8 mouse cellular contexts compared by ENCODE assay signal in the genomic region with DNA sequence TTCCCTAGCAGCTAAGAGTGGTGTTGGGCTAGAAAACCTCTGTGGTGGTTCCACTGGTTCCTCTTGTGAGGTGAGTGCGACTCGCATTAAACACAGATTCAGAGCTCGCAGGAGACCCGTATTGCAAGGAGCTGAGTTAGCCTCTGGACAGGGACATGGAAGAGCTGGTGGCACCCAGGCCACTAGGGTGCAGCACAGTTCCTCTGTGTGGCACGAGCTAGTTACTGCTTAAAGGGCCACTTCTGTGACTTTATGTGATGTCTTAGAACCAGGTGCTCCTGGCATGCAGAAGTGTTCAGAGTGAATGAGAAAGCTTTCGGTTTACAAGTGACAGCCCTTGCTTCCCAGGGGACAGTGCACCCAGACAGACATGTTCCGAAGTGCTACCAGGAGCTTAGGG. TPM values are rescaled to one million over a fixed set of nuclear protein-coding genes. Genes with fewer than 3 reads are reported as not detected.
DNase-seq lines count a peak whose midpoint lies in the region; ATAC-seq and TF ChIP-seq lines count a peak whose summit lies in the region.

No protein-coding gene starts in this region.

- H3K36me3 ChIP-seq in heart, postnatal 0 days (replicated peaks; ENCODE audit: control insufficient read depth, insufficient read depth, low read length), result peaks cover 87% of the 10 kb centered on the region
- H3K36me3 ChIP-seq in C2C12 (ENCODE audit: control insufficient read depth, insufficient read depth), result peaks cover 83% of the 10 kb centered on the region
- peaks cover 99% of the 10 kb centered on the region for H3K36me3 ChIP-seq in forebrain, embryonic 13.5 days (ENCODE audit: poor library complexity, severe bottlenecking)

- WGBS in heart, postnatal 0 days, result 60% methylated on average over 7 of the region's 7 CpGs
- 74% methylated on average over 7 of the region's 7 CpGs for WGBS in forebrain, embryonic 13.5 days

- no peak overlapping the region for H3K27ac ChIP-seq in heart, postnatal 0 days (ENCODE audit: low read depth)
- no peak overlapping the region for H3K27ac ChIP-seq in forebrain, embryonic 13.5 days

- H3K4me3 ChIP-seq in heart, postnatal 0 days (ENCODE audit: low read depth, low read length), result no peak overlapping the region
- no peak overlapping the region for H3K4me3 ChIP-seq in C2C12 (ENCODE audit: insufficient read depth, poor library complexity, severe bottlenecking)
- H3K4me3 ChIP-seq in forebrain, embryonic 13.5 days, result no peak overlapping the region

- H3K79me3 ChIP-seq in C2C12 (ENCODE audit: low read depth), result peaks cover 15% of the 10 kb centered on the region

- DNase-seq in heart, postnatal 0 days (ENCODE audit: low spot score), result peak; percentile 39
- DNase-seq in heart, adult 9 months (ENCODE audit: low spot score in 2 of 2), result no peak
- DNase-seq in ZHBTc4 (ENCODE audit: low read depth, low spot score), result peak; percentile 59
- DNase-seq in kidney, postnatal 14 days, result peak; percentile 43
- DNase-seq in lung, postnatal 4 days, result peak; percentile 63 to 64
- DNase-seq in thymus, adult 18-20 months, result peak; percentile 62 to 69

- no peak for TF ChIP-seq EP300 in heart, postnatal 0 days (IDR thresholded peaks at IDR 0.05; ENCODE audit: low read depth)

- H3K9me3 ChIP-seq in heart, postnatal 0 days (replicated peaks; ENCODE audit: control insufficient read depth, low read length), result no peaks in the 10 kb centered on the region
- H3K9me3 ChIP-seq in forebrain, embryonic 13.5 days (replicated peaks), result no peaks in the 10 kb centered on the region

- H3K4me1 ChIP-seq in heart, postnatal 0 days (ENCODE audit: control insufficient read depth, insufficient read depth), result no peaks in the 10 kb centered on the region
- H3K4me1 ChIP-seq in forebrain, embryonic 13.5 days, result no peaks in the 10 kb centered on the region

- H3ac ChIP-seq in C2C12 (ENCODE audit: control insufficient read depth, insufficient read length, low read depth), result no peak overlapping the region

- no peak for ATAC-seq in heart, postnatal 0 days (ENCODE audit: insufficient read depth, low read depth)
- ATAC-seq in forebrain, embryonic 13.5 days, result no peak

- H3K79me2 ChIP-seq in C2C12 (ENCODE audit: control insufficient read depth, insufficient read depth), result peaks cover 20% of the 10 kb centered on the region

- peak; percentile 70 for TF ChIP-seq CTCF in heart, postnatal 0 days (IDR thresholded peaks at IDR 0.05; ENCODE audit: low read depth)
- TF ChIP-seq CTCF in C2C12 (IDR thresholded peaks at IDR 0.05; ENCODE audit: control insufficient read depth, insufficient read depth, insufficient read length), result peak; percentile 24

- no peaks in the 10 kb centered on the region for H3K27me3 ChIP-seq in heart, postnatal 0 days (ENCODE audit: control insufficient read depth, insufficient read depth, low read length)
- H3K27me3 ChIP-seq in C2C12 (ENCODE audit: control insufficient read depth, insufficient read depth, insufficient read length), result no peaks in the 10 kb centered on the region
- H3K27me3 ChIP-seq in forebrain, embryonic 13.5 days, result no peaks in the 10 kb centered on the region

- no peak overlapping the region for H3K9ac ChIP-seq in heart, postnatal 0 days (replicated peaks; ENCODE audit: low read depth, low read length)
- no peak overlapping the region for H3K9ac ChIP-seq in forebrain, embryonic 13.5 days

- H3K4me2 ChIP-seq in heart, postnatal 0 days (ENCODE audit: low read depth, low read length), result no peak overlapping the region
- no peak overlapping the region for H3K4me2 ChIP-seq in forebrain, embryonic 13.5 days

TF ChIP-seq in C2C12, 6 proteins besides CTCF, POLR2A, EP300 and RAD21:
- no peak for TF ChIP-seq FOSL1 (IDR thresholded peaks at IDR 0.05; ENCODE audit: insufficient read depth, low read length, poor library complexity, severe bottlenecking)
- no peak for TF ChIP-seq MYOG (IDR thresholded peaks at IDR 0.05; ENCODE audit: control insufficient read depth, extremely low read depth, insufficient read length)

RNA-seq across cellular contexts. Expression of a gene that starts 7.9 kb away (rescaled TPM):
- 24.0 and 39.0 TPM in 2 replicates for total RNA-seq in heart, postnatal 0 days (2014; rRNA removed; ENCODE audit: low replicate concordance)
- 18.9 and 20.3 TPM in 2 replicates for polyA plus RNA-seq in heart, postnatal 0 days (2015; fragmentation: Nextera tagmentation; extraction: Ambion mirVana)
- polyA plus RNA-seq in C2C12 (2012; fragmentation: generic; extraction: Trizol), result 51.4 TPM
- 36.8 and 37.9 TPM in 2 replicates for polyA plus RNA-seq in forebrain, embryonic 13.5 days (2015; fragmentation: Nextera tagmentation; extraction: Ambion mirVana)

RNA-seq across cellular contexts. Expression of a gene that starts 8.0 kb away (rescaled TPM):
- 36.6 and 54.8 TPM in 2 replicates for total RNA-seq in heart, postnatal 0 days (2014; rRNA removed; ENCODE audit: low replicate concordance)
- polyA plus RNA-seq in heart, postnatal 0 days (2015; fragmentation: Nextera tagmentation; extraction: Ambion mirVana), result 23.9 and 25.5 TPM in 2 replicates
- polyA plus RNA-seq in C2C12 (2012; fragmentation: generic; extraction: Trizol), result 121 TPM
- polyA plus RNA-seq in forebrain, embryonic 13.5 days (2015; fragmentation: Nextera tagmentation; extraction: Ambion mirVana), result 100 and 102 TPM in 2 replicates

RNA-seq across cellular contexts. Expression of a gene that starts 15.3 kb away (rescaled TPM):
- total RNA-seq in heart, postnatal 0 days (2014; rRNA removed; ENCODE audit: low replicate concordance), result 0.19 and 1.1 TPM in 2 replicates
- 0.16 and 0.20 TPM in 2 replicates for polyA plus RNA-seq in heart, postnatal 0 days (2015; fragmentation: Nextera tagmentation; extraction: Ambion mirVana)
- 0.02 TPM for polyA plus RNA-seq in C2C12 (2012; fragmentation: generic; extraction: Trizol)
- polyA plus RNA-seq in forebrain, embryonic 13.5 days (2015; fragmentation: Nextera tagmentation; extraction: Ambion mirVana), result 0.05 TPM in 1 of 2 replicates, not detected in the other

RNA-seq across cellular contexts. Expression of a gene that starts 33.0 kb away (rescaled TPM):
- total RNA-seq in heart, postnatal 0 days (2014; rRNA removed; ENCODE audit: low replicate concordance), result 3.3 and 6.6 TPM in 2 replicates
- polyA plus RNA-seq in heart, postnatal 0 days (2015; fragmentation: Nextera tagmentation; extraction: Ambion mirVana), result 9.4 and 10.0 TPM in 2 replicates
- polyA plus RNA-seq in C2C12 (2012; fragmentation: generic; extraction: Trizol), result 2.3 TPM
- 39.5 and 41.9 TPM in 2 replicates for polyA plus RNA-seq in forebrain, embryonic 13.5 days (2015; fragmentation: Nextera tagmentation; extraction: Ambion mirVana)

Comparison
In these comparisons a context has a peak if more than half of its experiments do, and no peak if none do; other contexts are left out.
1. DNase-seq: peak in heart, postnatal 0 days (single experiment), ZHBTc4 (single experiment), kidney, postnatal 14 days (single experiment), lung, postnatal 4 days (2 of 2) and thymus, adult 18-20 months (2 of 2); none in heart, adult 9 months (0 of 2).